Mouse (Mus musculus): ENCODE measurements around the gene Ss18l1. TPM values are rescaled to one million over a fixed set of nuclear protein-coding genes. Genes with fewer than 3 reads are reported as not detected.

Gene Ss18l1
- polyA plus RNA-seq, 1 experiment = 6.7 TPM

GRCm38 (mm10) chr2:180086637-180087027 lies 44.3 kb downstream of the Ss18l1 start:
- no peaks in the 10 kb centered on the region for H3K4me1 ChIP-seq (ENCODE audit: control insufficient read depth, insufficient read depth, low read length)
- H3K36me3 ChIP-seq (ENCODE audit: control insufficient read depth, insufficient read depth, low read length) = no peaks in the 10 kb centered on the region
- WGBS = 74% methylated on average over 5 of the region's 5 CpGs
- H3K27ac ChIP-seq (ENCODE audit: insufficient read depth, low read depth, low read length) = no peak overlapping the region
- H3K27me3 ChIP-seq (replicated peaks; ENCODE audit: control insufficient read depth, insufficient read depth, low read length) = no peaks in the 10 kb centered on the region
- TF ChIP-seq CTCF (conservative IDR thresholded peaks at IDR 0.05; ENCODE audit: insufficient read depth, insufficient read length, low read depth, low read length) (no peak), POLR2A (IDR thresholded peaks at IDR 0.05; ENCODE audit: low read depth, low read length) (no peak)
- H3K4me3 ChIP-seq (ENCODE audit: insufficient read depth, low read depth, low read length) = no peak overlapping the region
- DNase-seq = no peak

- no peaks in the 10 kb centered on the region for H3K36me3 ChIP-seq (ENCODE audit: control insufficient read depth, insufficient read depth, low read length)
- H3K27me3 ChIP-seq (replicated peaks; ENCODE audit: control insufficient read depth, insufficient read depth, low read length) = no peaks in the 10 kb centered on the region
- no peaks in the 10 kb centered on the region for H3K4me1 ChIP-seq (ENCODE audit: control insufficient read depth, insufficient read depth, low read length)
- H3K27ac ChIP-seq (ENCODE audit: insufficient read depth, low read depth, low read length) = no peak overlapping the region
- 85% methylated on average over 4 of the region's 4 CpGs for WGBS
- H3K4me3 ChIP-seq (ENCODE audit: insufficient read depth, low read depth, low read length) = no peak overlapping the region
- TF ChIP-seq POLR2A (IDR thresholded peaks at IDR 0.05; ENCODE audit: low read depth, low read length) (no peak), CTCF (conservative IDR thresholded peaks at IDR 0.05; ENCODE audit: insufficient read depth, insufficient read length, low read depth, low read length) (0 out of 2 replicates have a peak, but pooled peaks have one; percentile 3)
- no peak for DNase-seq
These were observed 45.2 kb downstream of the Ss18l1 start for GRCm38 (mm10) chr2:180087472-180087871.

GRCm38 (mm10) chr2:180090285-180090684 lies 48.0 kb downstream of the Ss18l1 start:
- H3K4me3 ChIP-seq (ENCODE audit: insufficient read depth, low read depth, low read length) = no peak overlapping the region
- no peaks in the 10 kb centered on the region for H3K27me3 ChIP-seq (replicated peaks; ENCODE audit: control insufficient read depth, insufficient read depth, low read length)
- WGBS = 43% methylated on average over 11 of the region's 11 CpGs
- TF ChIP-seq POLR2A (IDR thresholded peaks at IDR 0.05; ENCODE audit: low read depth, low read length) (no peak), CTCF (conservative IDR thresholded peaks at IDR 0.05; ENCODE audit: insufficient read depth, insufficient read length, low read depth, low read length) (no peak)
- H3K27ac ChIP-seq (ENCODE audit: insufficient read depth, low read depth, low read length) = no peak overlapping the region
- no peaks in the 10 kb centered on the region for H3K4me1 ChIP-seq (ENCODE audit: control insufficient read depth, insufficient read depth, low read length)
- no peaks in the 10 kb centered on the region for H3K36me3 ChIP-seq (ENCODE audit: control insufficient read depth, insufficient read depth, low read length)
- no peak for DNase-seq

GRCm38 (mm10) chr2:180095711-180096110 lies 53.4 kb downstream of the Ss18l1 start:
- TF ChIP-seq POLR2A (IDR thresholded peaks at IDR 0.05; ENCODE audit: low read depth, low read length) (no peak), CTCF (conservative IDR thresholded peaks at IDR 0.05; ENCODE audit: insufficient read depth, insufficient read length, low read depth, low read length) (no peak)
- H3K36me3 ChIP-seq (ENCODE audit: control insufficient read depth, insufficient read depth, low read length) = no peaks in the 10 kb centered on the region
- H3K27me3 ChIP-seq (replicated peaks; ENCODE audit: control insufficient read depth, insufficient read depth, low read length) = no peaks in the 10 kb centered on the region
- no peak overlapping the region for H3K4me3 ChIP-seq (ENCODE audit: insufficient read depth, low read depth, low read length)
- H3K27ac ChIP-seq (ENCODE audit: insufficient read depth, low read depth, low read length) = no peak overlapping the region
- H3K4me1 ChIP-seq (ENCODE audit: control insufficient read depth, insufficient read depth, low read length) = no peaks in the 10 kb centered on the region
- DNase-seq = no peak
- WGBS = 33% methylated on average over 5 of the region's 5 CpGs

GRCm38 (mm10) chr2:180097585-180097984 lies 55.3 kb downstream of the Ss18l1 start:
- no peak for DNase-seq
- Histone ChIP-seq H3K27me3 (replicated peaks; ENCODE audit: control insufficient read depth, insufficient read depth, low read length) (no peaks in the 10 kb centered on the region), H3K4me3 (ENCODE audit: insufficient read depth, low read depth, low read length) (no peak overlapping the region), H3K27ac (ENCODE audit: insufficient read depth, low read depth, low read length) (no peak overlapping the region), H3K36me3 (ENCODE audit: control insufficient read depth, insufficient read depth, low read length) (no peaks in the 10 kb centered on the region), H3K4me1 (ENCODE audit: control insufficient read depth, insufficient read depth, low read length) (no peaks in the 10 kb centered on the region)
- WGBS = 46% methylated on average over 3 of the region's 3 CpGs
- TF ChIP-seq CTCF (conservative IDR thresholded peaks at IDR 0.05; ENCODE audit: insufficient read depth, insufficient read length, low read depth, low read length) = no peak
- no peak for TF ChIP-seq POLR2A (IDR thresholded peaks at IDR 0.05; ENCODE audit: low read depth, low read length)

- Histone ChIP-seq H3K36me3 (ENCODE audit: control insufficient read depth, insufficient read depth, low read length) (no peaks in the 10 kb centered on the region), H3K27me3 (replicated peaks; ENCODE audit: control insufficient read depth, insufficient read depth, low read length) (peaks cover under 1% of the 10 kb centered on the region; the same call in 1 of the 2 replicates), H3K4me3 (ENCODE audit: insufficient read depth, low read depth, low read length) (no peak overlapping the region), H3K27ac (ENCODE audit: insufficient read depth, low read depth, low read length) (no peak overlapping the region), H3K4me1 (ENCODE audit: control insufficient read depth, insufficient read depth, low read length) (no peaks in the 10 kb centered on the region)
- no peak for DNase-seq
- WGBS = 51% methylated on average over 5 of the region's 5 CpGs
- no peak for TF ChIP-seq CTCF (conservative IDR thresholded peaks at IDR 0.05; ENCODE audit: insufficient read depth, insufficient read length, low read depth, low read length)
- TF ChIP-seq POLR2A (IDR thresholded peaks at IDR 0.05; ENCODE audit: low read depth, low read length) = no peak
These were observed 55.9 kb downstream of the Ss18l1 start for GRCm38 (mm10) chr2:180098167-180098566.

- no peak for DNase-seq
- 0 out of 2 replicates have a peak, but pooled peaks cover 3% of the 10 kb centered on the region for H3K4me1 ChIP-seq (ENCODE audit: control insufficient read depth, insufficient read depth, low read length)
- no peak overlapping the region for H3K4me3 ChIP-seq (ENCODE audit: insufficient read depth, low read depth, low read length)
- WGBS = 11% methylated on average over 15 of the region's 15 CpGs
- H3K36me3 ChIP-seq (ENCODE audit: control insufficient read depth, insufficient read depth, low read length) = no peaks in the 10 kb centered on the region
- no peak for TF ChIP-seq CTCF (conservative IDR thresholded peaks at IDR 0.05; ENCODE audit: insufficient read depth, insufficient read length, low read depth, low read length)
- no peak for TF ChIP-seq POLR2A (IDR thresholded peaks at IDR 0.05; ENCODE audit: low read depth, low read length)
- H3K27me3 ChIP-seq (replicated peaks; ENCODE audit: control insufficient read depth, insufficient read depth, low read length) = peaks cover 1% of the 10 kb centered on the region; the same call in 1 of the 2 replicates
- no peak overlapping the region for H3K27ac ChIP-seq (ENCODE audit: insufficient read depth, low read depth, low read length)
These were observed 57.2 kb downstream of the Ss18l1 start for GRCm38 (mm10) chr2:180099529-180099928.

All from kidney, adult 2 months (tissue).